Mouse (Mus musculus): Measurements from ENCODE around the gene Spire2. TPM values are rescaled to one million over a fixed set of nuclear protein-coding genes. Genes with fewer than 3 reads are reported as not detected.

Spire2 gene
- total and polyA plus RNA-seq, 2 experiments from 2014 or later, result 0.15 to 0.23 TPM

GRCm38 (mm10) chr8:123361082-123361739, 28.7 kb downstream of the Spire2 start:
- Histone ChIP-seq H3K9ac (replicated peaks; ENCODE audit: low read depth, low read length) (no peak overlapping the region), H3K4me1 (ENCODE audit: control insufficient read depth, insufficient read depth) (no peaks in the 10 kb centered on the region), H3K4me2 (ENCODE audit: low read depth, low read length) (no peak overlapping the region), H3K36me3 (replicated peaks; ENCODE audit: control insufficient read depth, insufficient read depth, low read length) (no peaks in the 10 kb centered on the region), H3K27me3 (ENCODE audit: control insufficient read depth, insufficient read depth, low read length) (0 out of 2 replicates have a peak, but pooled peaks cover 6% of the 10 kb centered on the region), H3K27ac (ENCODE audit: low read depth) (no peak overlapping the region), H3K9me3 (replicated peaks; ENCODE audit: control insufficient read depth, low read length) (no peaks in the 10 kb centered on the region), H3K4me3 (ENCODE audit: low read depth, low read length) (no peak overlapping the region)
- TF ChIP-seq CTCF (IDR thresholded peaks at IDR 0.05; ENCODE audit: low read depth) (peak; percentile 94), EP300 (IDR thresholded peaks at IDR 0.05; ENCODE audit: low read depth) (no peak)
- 42% methylated on average over 12 of the region's 12 CpGs for WGBS
- DNase-seq (ENCODE audit: low spot score) (peak; percentile 52), ATAC-seq (ENCODE audit: insufficient read depth, low read depth) (peak; percentile 55; the same call in 1 of the 2 replicates)

DNA sequence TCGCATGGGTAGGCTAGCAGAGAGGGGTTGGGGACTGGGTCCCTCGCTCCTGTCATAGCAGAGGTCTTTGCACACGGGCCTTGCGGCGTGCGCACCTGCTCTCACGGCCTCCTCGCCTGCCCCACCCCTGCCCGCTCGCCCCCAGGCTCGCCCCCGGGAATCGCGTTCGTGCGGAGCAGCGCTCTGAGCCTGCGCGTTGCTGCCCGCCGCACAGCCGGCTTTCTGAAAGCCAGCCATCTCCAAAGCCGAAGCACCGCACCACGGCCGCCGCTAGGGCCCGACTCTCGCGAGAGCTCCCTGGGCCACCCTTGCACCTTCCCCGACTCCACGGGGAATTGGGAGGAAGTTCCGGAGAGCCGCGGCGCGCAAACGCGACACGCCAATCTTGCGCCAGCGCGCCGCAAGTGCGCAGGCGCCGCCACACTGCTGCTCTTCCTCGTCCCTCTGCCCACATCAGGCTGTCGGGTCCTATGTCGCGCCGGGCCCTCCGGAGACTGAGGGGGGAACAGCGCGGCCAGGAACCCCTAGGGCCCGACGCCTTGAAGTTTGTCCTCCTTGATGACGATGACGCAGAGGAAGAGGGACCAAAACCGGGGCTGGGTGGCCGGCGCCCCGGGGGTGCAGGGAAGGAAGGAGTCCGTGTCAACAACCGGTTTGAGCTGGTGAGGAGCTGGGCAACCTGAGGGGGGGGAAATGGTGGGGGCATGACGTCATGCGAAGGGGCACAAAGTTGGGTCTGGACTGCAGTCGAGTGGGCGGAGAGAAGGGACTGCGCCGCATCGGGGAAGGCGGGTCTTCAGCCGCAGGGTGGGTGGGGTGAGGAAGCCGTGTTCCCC, 41.1 kb downstream of the Spire2 start, which contains the start of gene Tcf25:
Gene Tcf25 (plus strand): TSS at position 351 of the 836 bp plus-strand sequence.
- peak within 1 kb of the TSS; percentile 90 for H3K4me3 ChIP-seq (ENCODE audit: low read depth, low read length)
- WGBS, result under 1% methylated on average over 75 of the region's 75 CpGs
- H3K9ac ChIP-seq (replicated peaks; ENCODE audit: low read depth, low read length), result peak within 1 kb of the TSS; percentile 79
- H3K9me3 ChIP-seq (replicated peaks; ENCODE audit: control insufficient read depth, low read length), result no peaks in the 10 kb centered on the region
- DNase-seq (ENCODE audit: low spot score) (peak; percentile 96), ATAC-seq (ENCODE audit: insufficient read depth, low read depth) (peak; percentile 94)
- peak within 1 kb of the TSS; percentile 84 for H3K4me2 ChIP-seq (ENCODE audit: low read depth, low read length)
- 0 out of 2 replicates have a peak, but pooled peaks cover 8% of the 10 kb centered on the region for H3K36me3 ChIP-seq (replicated peaks; ENCODE audit: control insufficient read depth, insufficient read depth, low read length)
- no peaks in the 10 kb centered on the region for H3K27me3 ChIP-seq (ENCODE audit: control insufficient read depth, insufficient read depth, low read length)
- peaks cover 10% of the 10 kb centered on the region; the same call in 1 of the 2 replicates for H3K4me1 ChIP-seq (ENCODE audit: control insufficient read depth, insufficient read depth)
- H3K27ac ChIP-seq (ENCODE audit: low read depth), result peak within 1 kb of the TSS; percentile 99
- peak; percentile 48 for TF ChIP-seq CTCF (IDR thresholded peaks at IDR 0.05; ENCODE audit: low read depth)
- peak; percentile 95 for TF ChIP-seq EP300 (IDR thresholded peaks at IDR 0.05; ENCODE audit: low read depth)

DNA sequence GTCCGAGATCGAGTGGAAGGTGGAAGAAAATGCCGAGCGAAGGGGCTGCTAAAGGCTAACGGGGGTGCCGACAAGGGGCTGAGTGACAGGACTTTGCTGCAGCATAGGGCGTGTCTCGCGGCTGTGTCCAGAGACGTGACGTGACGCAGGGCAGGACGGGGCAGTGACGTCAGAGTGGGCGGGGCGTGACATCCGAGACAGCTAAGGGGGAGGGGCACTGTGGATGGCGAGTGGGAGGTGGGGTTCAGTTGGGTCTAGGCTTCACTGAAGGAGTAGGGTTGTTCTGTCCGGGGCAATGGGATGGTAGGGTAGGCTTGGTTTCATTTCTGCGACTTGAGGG, 41.7 kb downstream of the Spire2 start:
- Histone ChIP-seq H3K27me3 (ENCODE audit: control insufficient read depth, insufficient read depth, low read length) (no peaks in the 10 kb centered on the region), H3K4me2 (ENCODE audit: low read depth, low read length) (peak overlapping the region; percentile 84), H3K9me3 (replicated peaks; ENCODE audit: control insufficient read depth, low read length) (no peaks in the 10 kb centered on the region), H3K4me3 (ENCODE audit: low read depth, low read length) (peak overlapping the region; percentile 90), H3K4me1 (ENCODE audit: control insufficient read depth, insufficient read depth) (peaks cover 10% of the 10 kb centered on the region; the same call in 1 of the 2 replicates), H3K27ac (ENCODE audit: low read depth) (peak overlapping the region; percentile 99), H3K36me3 (replicated peaks; ENCODE audit: control insufficient read depth, insufficient read depth, low read length) (0 out of 2 replicates have a peak, but pooled peaks cover 8% of the 10 kb centered on the region), H3K9ac (replicated peaks; ENCODE audit: low read depth, low read length) (peak overlapping the region; percentile 79)
- TF ChIP-seq CTCF (IDR thresholded peaks at IDR 0.05; ENCODE audit: low read depth), result no peak
- DNase-seq (ENCODE audit: low spot score) (peak; percentile 90), ATAC-seq (ENCODE audit: insufficient read depth, low read depth) (peak; percentile 85)
- WGBS, result under 1% methylated on average over 20 of the region's 20 CpGs

GRCm38 (mm10) chr8:123375701-123376100, 43.2 kb downstream of the Spire2 start:
- no peak overlapping the region for H3K27ac ChIP-seq (ENCODE audit: low read depth)
- peaks cover 10% of the 10 kb centered on the region; the same call in 1 of the 2 replicates for H3K4me1 ChIP-seq (ENCODE audit: control insufficient read depth, insufficient read depth)
- H3K9me3 ChIP-seq (replicated peaks; ENCODE audit: control insufficient read depth, low read length), result no peaks in the 10 kb centered on the region
- WGBS, result 83% methylated on average over 10 of the region's 10 CpGs
- H3K9ac ChIP-seq (replicated peaks; ENCODE audit: low read depth, low read length), result 0 out of 2 replicates have a peak overlapping the region, but pooled peaks have one; percentile 4
- H3K36me3 ChIP-seq (replicated peaks; ENCODE audit: control insufficient read depth, insufficient read depth, low read length), result 0 out of 2 replicates have a peak, but pooled peaks cover 8% of the 10 kb centered on the region
- H3K27me3 ChIP-seq (ENCODE audit: control insufficient read depth, insufficient read depth, low read length), result no peaks in the 10 kb centered on the region
- ATAC-seq (ENCODE audit: insufficient read depth, low read depth) (no peak), DNase-seq (ENCODE audit: low spot score) (no peak)
- TF ChIP-seq EP300 (IDR thresholded peaks at IDR 0.05; ENCODE audit: low read depth), result no peak
- no peak for TF ChIP-seq CTCF (IDR thresholded peaks at IDR 0.05; ENCODE audit: low read depth)
- no peak overlapping the region for H3K4me2 ChIP-seq (ENCODE audit: low read depth, low read length)
- no peak overlapping the region for H3K4me3 ChIP-seq (ENCODE audit: low read depth, low read length)

DNA sequence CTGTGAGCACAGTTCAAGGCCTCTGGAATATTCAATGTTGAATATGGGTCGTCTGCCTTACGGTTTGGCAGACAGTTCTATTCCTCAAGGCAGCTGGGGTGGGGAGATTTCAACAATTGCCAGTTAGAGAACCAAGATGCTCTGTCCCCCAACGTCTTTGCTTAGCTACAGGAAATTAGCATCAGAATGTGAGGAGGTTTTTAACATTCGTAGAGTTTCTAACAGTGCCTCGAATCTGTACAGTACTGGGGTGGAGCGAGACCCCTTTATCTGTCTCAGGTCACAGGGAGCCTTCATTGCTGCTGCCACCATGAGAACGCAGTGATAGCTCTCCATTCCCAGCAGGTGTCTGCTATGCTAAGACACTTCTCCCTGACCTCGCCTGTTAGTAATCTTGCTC, 43.6 kb downstream of the Spire2 start:
- no peak overlapping the region for H3K27ac ChIP-seq (ENCODE audit: low read depth)
- peaks cover 10% of the 10 kb centered on the region; the same call in 1 of the 2 replicates for H3K4me1 ChIP-seq (ENCODE audit: control insufficient read depth, insufficient read depth)
- no peaks in the 10 kb centered on the region for H3K27me3 ChIP-seq (ENCODE audit: control insufficient read depth, insufficient read depth, low read length)
- no peak overlapping the region for H3K4me2 ChIP-seq (ENCODE audit: low read depth, low read length)
- H3K9ac ChIP-seq (replicated peaks; ENCODE audit: low read depth, low read length), result 0 out of 2 replicates have a peak overlapping the region, but pooled peaks have one; percentile 4
- 68% methylated on average over 8 of the region's 8 CpGs for WGBS
- TF ChIP-seq CTCF (IDR thresholded peaks at IDR 0.05; ENCODE audit: low read depth), result no peak
- no peak for TF ChIP-seq EP300 (IDR thresholded peaks at IDR 0.05; ENCODE audit: low read depth)
- peaks cover 8% of the 10 kb centered on the region; the same call in 1 of the 2 replicates for H3K36me3 ChIP-seq (replicated peaks; ENCODE audit: control insufficient read depth, insufficient read depth, low read length)
- H3K4me3 ChIP-seq (ENCODE audit: low read depth, low read length), result no peak overlapping the region
- DNase-seq (ENCODE audit: low spot score), result no peak
- ATAC-seq (ENCODE audit: insufficient read depth, low read depth), result no peak
- H3K9me3 ChIP-seq (replicated peaks; ENCODE audit: control insufficient read depth, low read length), result no peaks in the 10 kb centered on the region
